Mouse (Mus musculus) hindbrain, embryonic 14.5 days (tissue): ENCODE measurements around the gene Hspe1. TPM values are rescaled to one million over a fixed set of nuclear protein-coding genes. Genes with fewer than 3 reads are reported as not detected.

Experiments used
- polyA plus RNA-seq: library from polyadenylated mRNA; unstranded; fragments of >200 nt; fragmentation: Nextera tagmentation; extraction: Ambion mirVana; gene quantifications from 2 replicates; pipeline ENCODE4 v1.2.1, GENCODE M21; 2014

Hspe1 gene
- polyA plus RNA-seq, 1 experiment from 2014 or later: 262 TPM

Other genes starting within 250 kb of the Hspe1 start
- gene Ankrd44, start 161.7 kb upstream of the Hspe1 start, polyA plus RNA-seq: 30.0 and 31.0 TPM in 2 replicates
- gene Sf3b1, start 60.7 kb upstream of the Hspe1 start, polyA plus RNA-seq: 299 and 304 TPM in 2 replicates
- 32.0 and 36.1 TPM in 2 replicates for gene Coq10b, start 35.4 kb upstream of the Hspe1 start, polyA plus RNA-seq
- 222 and 254 TPM in 2 replicates for gene Hspd1, start 111 bp downstream of the Hspe1 start, polyA plus RNA-seq
- gene Mob4, start 43.1 kb downstream of the Hspe1 start, polyA plus RNA-seq: 157 and 177 TPM in 2 replicates
- gene Rftn2, start 138.7 kb downstream of the Hspe1 start, polyA plus RNA-seq: 10.2 and 11.6 TPM in 2 replicates
- 3.4 and 3.9 TPM in 2 replicates for gene Mars2, start 149.0 kb downstream of the Hspe1 start, polyA plus RNA-seq